Mouse (Mus musculus) forebrain, postnatal 0 days (tissue): ENCODE measurements around the gene Cd53. TPM values are rescaled to one million over a fixed set of nuclear protein-coding genes. Genes with fewer than 3 reads are reported as not detected.

Source experiments
- ATAC-seq: fragments of 200-750 bp; cut with Nextera tagmentation; 2 replicates; pipeline ENCODE4 v1.8.0; 2017; ENCODE audit warnings: mild to moderate bottlenecking, moderate library complexity
- DNase-seq: peaks from one replicate; pipeline ENCODE4 v3.0.0-alpha.2; 2015
- H3K27ac ChIP-seq: fragments of 300-500 bp; sonication (generic); 2 replicates; pipeline ENCODE4 v1.5.1; 2014; ENCODE audit warnings: low read depth, mild to moderate bottlenecking, antibody characterized with exemption, low read length, moderate library complexity, mixed read lengths
- H3K27me3 ChIP-seq: fragments of 300-500 bp; sonication (generic); 2 replicates; pipeline ENCODE4 v1.6.1; 2014; ENCODE audit warnings: mild to moderate bottlenecking, low read length, mixed read lengths; ENCODE audit not compliant: insufficient read depth
- H3K36me3 ChIP-seq: fragments of 300-500 bp; sonication (generic); 2 replicates; pipeline ENCODE4 v1.6.1; 2014; ENCODE audit warnings: mild to moderate bottlenecking, moderate library complexity; ENCODE audit not compliant: insufficient read depth
- H3K4me1 ChIP-seq: fragments of 300-500 bp; sonication (generic); 2 replicates; pipeline ENCODE4 v1.6.1; 2014; ENCODE audit warnings: antibody characterized with exemption; ENCODE audit not compliant: insufficient read depth
- H3K4me2 ChIP-seq: fragments of 300-500 bp; sonication (generic); 2 replicates; pipeline ENCODE4 v1.6.1; 2014; ENCODE audit warnings: low read depth, mild to moderate bottlenecking, moderate library complexity
- H3K4me3 ChIP-seq: fragments of 300-500 bp; sonication (generic); 2 replicates; pipeline ENCODE4 v1.5.1; 2014; ENCODE audit warnings: low read depth, low read length, mixed read lengths
- H3K9ac ChIP-seq: fragments of 300-500 bp; sonication (generic); 2 replicates; pipeline ENCODE4 v1.6.1; 2014; ENCODE audit warnings: mild to moderate bottlenecking
- H3K9me3 ChIP-seq: fragments of 300-500 bp; sonication (generic); 2 replicates; pipeline ENCODE4 v1.6.1; 2016; ENCODE audit warnings: low read length
- CTCF ChIP-seq: sonication (generic); IDR thresholded peaks from 2 replicates; pipeline ENCODE4 v1.5.1; 2016; ENCODE audit warnings: antibody characterized with exemption, control low read depth, low read depth
- WGBS: fragments of 180-500 bp; shearing (Covaris S2); extraction: QIAGEN DNeasy Blood & Tissue Kit; methylation state at CpG from one replicate; pipeline ENCODE4 v1.1.7; 2014; 5-methylcytosine and 5-hydroxymethylcytosine counted together
- polyA plus RNA-seq: library from polyadenylated mRNA; unstranded; fragments of >200 nt; fragmentation: Nextera tagmentation; extraction: Ambion mirVana; gene quantifications from 2 replicates; pipeline ENCODE4 v1.2.1, GENCODE M21; 2015
- total RNA-seq: library from RNA; depleted of rRNA; stranded (reverse); fragments of >200 nt; gene quantifications from 2 replicates; pipeline ENCODE4 v1.2.3, GENCODE M21; 2014; rRNA removed

Gene Cd53
- total RNA-seq: 4.5 and 6.4 TPM in 2 replicates
- 6.9 and 7.7 TPM in 2 replicates for polyA plus RNA-seq

DNA sequence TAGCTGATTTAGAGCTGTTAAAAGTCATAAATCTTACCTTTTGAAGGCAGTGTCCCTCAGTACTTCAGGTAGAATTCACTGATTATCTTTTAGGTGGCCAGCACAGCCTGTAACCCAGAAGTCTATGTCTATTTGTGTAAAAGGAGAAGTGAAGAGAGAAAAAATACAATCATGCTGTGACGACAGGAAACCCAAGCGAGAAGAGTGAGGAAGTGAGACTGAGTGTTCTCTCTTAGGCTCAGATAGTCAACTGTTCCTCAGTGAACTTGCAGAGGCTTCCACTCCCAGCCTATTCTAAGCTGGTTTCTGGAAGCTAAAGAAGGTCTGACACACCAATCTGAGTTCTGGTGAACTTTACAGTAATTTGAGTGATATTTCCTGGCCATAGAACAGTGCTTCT lies at the start of gene Cd53:
TSS of gene Cd53 (minus strand) at position 220 of the 400 bp plus-strand sequence.
- H3K4me1 ChIP-seq: no peaks in the 10 kb centered on the region
- H3K9ac ChIP-seq: no peak within 1 kb of the TSS
- TF ChIP-seq CTCF: no peak
- no peak for DNase-seq
- H3K27ac ChIP-seq: no peak within 1 kb of the TSS
- H3K4me3 ChIP-seq: no peak within 1 kb of the TSS
- H3K4me2 ChIP-seq: no peak within 1 kb of the TSS
- no peaks in the 10 kb centered on the region for H3K27me3 ChIP-seq
- 88% methylated on average over 2 of the region's 2 CpGs for WGBS
- H3K36me3 ChIP-seq: no peaks in the 10 kb centered on the region
- ATAC-seq: no peak
- H3K9me3 ChIP-seq: no peaks in the 10 kb centered on the region

DNA sequence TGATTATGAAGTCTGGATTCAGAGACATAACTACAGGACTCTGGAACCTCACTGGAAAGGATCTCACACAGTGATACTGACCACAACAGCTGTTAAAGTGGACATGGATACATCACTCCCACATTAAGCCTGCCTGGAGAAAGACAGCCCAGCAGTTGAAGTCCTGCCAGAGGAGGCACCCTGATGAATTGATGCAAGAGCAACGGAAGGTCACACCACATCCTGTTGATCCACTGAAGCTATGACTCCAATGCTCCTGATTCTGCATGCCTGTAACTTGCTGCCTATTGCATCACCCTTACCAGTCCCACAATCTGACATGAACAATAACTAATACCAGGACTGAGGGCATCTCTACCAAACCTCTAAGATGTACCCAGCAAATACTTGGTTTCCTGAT lies 42.2 kb upstream of the Cd53 start:
- no peak overlapping the region for H3K4me2 ChIP-seq
- no peak overlapping the region for H3K9ac ChIP-seq
- H3K9me3 ChIP-seq: no peaks in the 10 kb centered on the region
- H3K27ac ChIP-seq: no peak overlapping the region
- ATAC-seq (no peak), DNase-seq (no peak)
- no peak overlapping the region for H3K4me3 ChIP-seq
- TF ChIP-seq CTCF: no peak
- H3K36me3 ChIP-seq: no peaks in the 10 kb centered on the region
- 94% methylated on average over 1 of the region's 1 CpGs for WGBS
- no peaks in the 10 kb centered on the region for H3K4me1 ChIP-seq
- H3K27me3 ChIP-seq: no peaks in the 10 kb centered on the region

DNA sequence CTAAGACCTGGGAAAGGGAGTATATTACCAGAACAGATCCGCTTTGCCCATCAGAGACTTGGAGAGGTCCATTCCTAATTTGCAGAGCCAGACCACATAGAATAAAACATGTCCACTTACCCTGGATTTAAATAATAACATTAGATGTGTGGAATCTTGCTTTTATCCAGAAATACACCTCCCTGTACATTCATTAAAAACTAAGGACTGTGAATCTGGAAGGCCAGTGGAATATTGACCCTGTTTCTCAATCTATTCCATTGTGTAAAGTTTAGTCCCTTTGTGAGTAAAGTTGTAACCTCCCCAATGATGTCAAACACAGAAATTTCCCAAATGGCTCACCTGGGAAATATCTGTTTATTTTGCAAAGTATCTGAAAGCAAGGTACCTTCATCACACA lies 36.2 kb upstream of the Cd53 start, which contains the start of gene Olfr266:
TSS of gene Olfr266 (minus strand) at position 101 of the 400 bp plus-strand sequence.
- 87% methylated on average over 1 of the region's 1 CpGs for WGBS
- Histone ChIP-seq H3K27ac (no peak within 1 kb of the TSS), H3K36me3 (no peaks in the 10 kb centered on the region), H3K4me1 (no peaks in the 10 kb centered on the region), H3K4me2 (no peak within 1 kb of the TSS), H3K9ac (no peak within 1 kb of the TSS), H3K27me3 (no peaks in the 10 kb centered on the region; the same call in 1 of the 2 replicates), H3K4me3 (no peak within 1 kb of the TSS), H3K9me3 (no peaks in the 10 kb centered on the region)
- ATAC-seq (no peak), DNase-seq (no peak)
- no peak for TF ChIP-seq CTCF

DNA sequence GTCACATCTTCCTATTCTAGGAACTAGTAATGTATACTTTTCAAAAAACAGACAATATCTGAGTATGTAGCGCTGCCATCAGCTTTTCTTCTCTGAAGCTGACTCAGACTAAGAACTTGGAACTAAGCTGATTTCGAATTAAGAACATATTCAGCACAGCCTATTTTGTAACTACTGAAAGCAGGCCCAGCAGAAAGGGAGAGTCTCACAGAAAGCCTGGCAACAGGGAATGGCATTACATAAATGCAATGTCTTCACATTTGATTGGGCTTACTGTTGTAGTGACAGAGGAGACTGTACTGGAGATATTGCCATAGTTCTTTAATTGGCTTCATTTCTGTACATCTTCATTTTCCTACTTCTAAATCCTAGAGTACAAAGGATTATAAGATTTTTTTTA lies 27.7 kb upstream of the Cd53 start:
- Histone ChIP-seq H3K36me3 (no peaks in the 10 kb centered on the region), H3K4me3 (no peak overlapping the region), H3K9ac (no peak overlapping the region), H3K27me3 (no peaks in the 10 kb centered on the region; the same call in 1 of the 2 replicates), H3K27ac (no peak overlapping the region), H3K4me2 (no peak overlapping the region), H3K9me3 (no peaks in the 10 kb centered on the region), H3K4me1 (no peaks in the 10 kb centered on the region)
- ATAC-seq: no peak
- TF ChIP-seq CTCF: no peak
- WGBS: 76% methylated on average over 2 of the region's 2 CpGs
- DNase-seq: no peak

- Histone ChIP-seq H3K9ac (no peak overlapping the region), H3K36me3 (no peaks in the 10 kb centered on the region)
Observed at GRCm38 (mm10) chr3:106808972-106809695, 19.2 kb upstream of the Cd53 start.

GRCm38 (mm10) chr3:106798079-106798478 lies 8.1 kb upstream of the Cd53 start:
- Histone ChIP-seq H3K9me3 (no peaks in the 10 kb centered on the region), H3K9ac (no peak overlapping the region), H3K36me3 (no peaks in the 10 kb centered on the region), H3K4me2 (no peak overlapping the region), H3K27me3 (no peaks in the 10 kb centered on the region), H3K4me3 (no peak overlapping the region), H3K4me1 (no peaks in the 10 kb centered on the region), H3K27ac (no peak overlapping the region)
- no peak for TF ChIP-seq CTCF
- DNase-seq: no peak
- ATAC-seq: no peak

More at GRCm38 (mm10) chr3:106808972-106809695, 19.2 kb upstream of the Cd53 start:
- ATAC-seq (no peak), DNase-seq (no peak)
- H3K4me1 ChIP-seq: no peaks in the 10 kb centered on the region
- H3K9me3 ChIP-seq: no peaks in the 10 kb centered on the region
- H3K27me3 ChIP-seq: no peaks in the 10 kb centered on the region
- no peak overlapping the region for H3K4me2 ChIP-seq
- no peak overlapping the region for H3K27ac ChIP-seq
- no peak overlapping the region for H3K4me3 ChIP-seq
- 69% methylated on average over 2 of the region's 2 CpGs for WGBS
- no peak for TF ChIP-seq CTCF

- ATAC-seq: no peak
- no peaks in the 10 kb centered on the region for H3K27me3 ChIP-seq
- H3K4me2 ChIP-seq: no peak overlapping the region
- no peak overlapping the region for H3K4me3 ChIP-seq
- no peak overlapping the region for H3K9ac ChIP-seq
- 67% methylated on average over 2 of the region's 2 CpGs for WGBS
- H3K4me1 ChIP-seq: no peaks in the 10 kb centered on the region
- H3K9me3 ChIP-seq: no peaks in the 10 kb centered on the region
- no peak for DNase-seq
- H3K27ac ChIP-seq: no peak overlapping the region
- H3K36me3 ChIP-seq: no peaks in the 10 kb centered on the region
- no peak for TF ChIP-seq CTCF
Observed at GRCm38 (mm10) chr3:106788440-106788887, 1.5 kb downstream of the Cd53 start.
